Mouse (Mus musculus) thymus, adult 18-20 months (tissue): Measurements from ENCODE around the gene Pyroxd2.
"Not testable (repeated sequence)": the region's sequence is repeated elsewhere in the genome, so short reads cannot be mapped to it uniquely, and the experiment has no call there.

Experiments used
- DNase-seq, 2 experiments: peaks; one replicate each; pipeline ENCODE4 v3.0.0; 2022; ENCODE audit warnings: mixed read lengths in 2 of 2

The Pyroxd2 gene

GRCm38 (mm10) chr19:42752363-42752931, at the start of gene Pyroxd2:
Gene Pyroxd2 (minus strand): TSS chr19:42752775.
- peak in 1 of 2 experiments; percentile 30 for DNase-seq

GRCm38 (mm10) chr19:42797866-42798265, 45.3 kb upstream of the Pyroxd2 start:
- DNase-seq: no peak

GRCm38 (mm10) chr19:42795801-42796200, 43.2 kb upstream of the Pyroxd2 start:
- no peak for DNase-seq

GRCm38 (mm10) chr19:42794914-42795613, 42.5 kb upstream of the Pyroxd2 start:
- peak; percentile 49 to 56 for DNase-seq

GRCm38 (mm10) chr19:42788311-42788710, 35.7 kb upstream of the Pyroxd2 start:
- no peak for DNase-seq

GRCm38 (mm10) chr19:42785562-42786220, 33.1 kb upstream of the Pyroxd2 start:
- DNase-seq: no peak

GRCm38 (mm10) chr19:42785129-42785528, 32.6 kb upstream of the Pyroxd2 start:
- DNase-seq: no peak

GRCm38 (mm10) chr19:42780156-42780538, 27.6 kb upstream of the Pyroxd2 start:
- not testable (repeated sequence) for DNase-seq

- DNase-seq: peak; percentile 85 to 90
Measured at GRCm38 (mm10) chr19:42779531-42780155, 27.1 kb upstream of the Pyroxd2 start, which contains the start of gene Hps1. Gene Hps1 (minus strand): TSS chr19:42779978.

GRCm38 (mm10) chr19:42777801-42778200, 25.2 kb upstream of the Pyroxd2 start:
- no peak for DNase-seq

GRCm38 (mm10) chr19:42776813-42777212, 24.2 kb upstream of the Pyroxd2 start:
- no peak for DNase-seq

- no peak for DNase-seq
Measured at GRCm38 (mm10) chr19:42770141-42770872, 17.7 kb upstream of the Pyroxd2 start.

- DNase-seq: no peak
Measured at GRCm38 (mm10) chr19:42769648-42770047, 17.1 kb upstream of the Pyroxd2 start.

- DNase-seq: no peak
Measured at GRCm38 (mm10) chr19:42767361-42767760, 14.8 kb upstream of the Pyroxd2 start.

- DNase-seq: no peak
Measured at GRCm38 (mm10) chr19:42764398-42764797, 11.8 kb upstream of the Pyroxd2 start.

- no peak for DNase-seq
Measured at GRCm38 (mm10) chr19:42756671-42757070, 4.1 kb upstream of the Pyroxd2 start.

GRCm38 (mm10) chr19:42755148-42755870, 2.7 kb upstream of the Pyroxd2 start:
- no peak for DNase-seq

- DNase-seq: no peak
Measured at GRCm38 (mm10) chr19:42753141-42753917, 754 bp upstream of the Pyroxd2 start.

GRCm38 (mm10) chr19:42750196-42750595, 2.4 kb downstream of the Pyroxd2 start:
- no peak for DNase-seq

GRCm38 (mm10) chr19:42746702-42747101, 5.9 kb downstream of the Pyroxd2 start:
- DNase-seq: no peak

GRCm38 (mm10) chr19:42745869-42746224, 6.7 kb downstream of the Pyroxd2 start:
- DNase-seq: no peak
